ENCODE assay signal across 8 mouse cellular contexts in genomic region chr17:86168231-86168981, GRCm38 (mm10). TPM values are rescaled to one million over a fixed set of nuclear protein-coding genes. Genes with fewer than 3 reads are reported as not detected.
DNase-seq lines count a peak whose midpoint lies in the region; ATAC-seq and TF ChIP-seq lines count a peak whose summit lies in the region.

No protein-coding gene starts in this region.

- peak overlapping the region; percentile 87 for H3K4me3 ChIP-seq in testis, adult 2 months (ENCODE audit: control insufficient read depth, low read depth, low read length)
- peak overlapping the region; percentile 93 for H3K4me3 ChIP-seq in cortical plate, adult 2 months (ENCODE audit: insufficient read depth, low read length)
- H3K4me3 ChIP-seq in intestine, embryonic 16.5 days (ENCODE audit: low read length): peak overlapping the region; percentile 84
- H3K4me3 ChIP-seq in liver, embryonic 13.5 days (replicated peaks): peak overlapping the region; percentile 75
- H3K4me3 ChIP-seq in neural tube, embryonic 12.5 days: peak overlapping the region; percentile 72

- no peak for ATAC-seq in intestine, embryonic 16.5 days
- no peak for ATAC-seq in liver, embryonic 13.5 days (ENCODE audit: low read depth)
- ATAC-seq in neural tube, embryonic 12.5 days (ENCODE audit: low FRiP score, low read depth): no peak

- DNase-seq in testis, postnatal 14 days (ENCODE audit: low spot score): no peak
- DNase-seq in heart, adult 11 months: peak; percentile 96
- no peak for DNase-seq in liver, embryonic 13.5 days
- DNase-seq in thymus, postnatal 14 days: peak; percentile 55

- no peak overlapping the region for H3K27ac ChIP-seq in testis, adult 2 months (ENCODE audit: control insufficient read depth, insufficient read depth, low read depth, low read length)
- peak overlapping the region; percentile 63 for H3K27ac ChIP-seq in cortical plate, adult 2 months (ENCODE audit: insufficient read depth, low read length)
- peak overlapping the region; percentile 99 for H3K27ac ChIP-seq in intestine, embryonic 16.5 days (ENCODE audit: low read length)
- H3K27ac ChIP-seq in liver, embryonic 13.5 days: no peak overlapping the region
- peak overlapping the region; percentile 86; the same call in 1 of the 2 replicates for H3K27ac ChIP-seq in neural tube, embryonic 12.5 days

- H3K4me1 ChIP-seq in testis, adult 2 months (ENCODE audit: control insufficient read depth, insufficient read depth, low read length): peaks cover 23% of the 10 kb centered on the region
- H3K4me1 ChIP-seq in cortical plate, adult 2 months (ENCODE audit: control insufficient read depth, insufficient read depth, low read length): no peaks in the 10 kb centered on the region; the same call in 1 of the 2 replicates
- peaks cover 35% of the 10 kb centered on the region for H3K4me1 ChIP-seq in intestine, embryonic 16.5 days (ENCODE audit: control insufficient read depth, insufficient read depth, low read length)
- H3K4me1 ChIP-seq in liver, embryonic 13.5 days (replicated peaks): peaks cover 45% of the 10 kb centered on the region
- H3K4me1 ChIP-seq in neural tube, embryonic 12.5 days: peaks cover 28% of the 10 kb centered on the region

- TF ChIP-seq CTCF in testis, adult 2 months (IDR thresholded peaks at IDR 0.05; ENCODE audit: control insufficient read depth, insufficient read depth, insufficient replicate concordance, low read depth, low read length): no peak
- TF ChIP-seq CTCF in cortical plate, adult 2 months (IDR thresholded peaks at IDR 0.05; ENCODE audit: extremely low read depth, insufficient read depth, low read length): no peak

- TF ChIP-seq POLR2A in testis, adult 2 months (IDR thresholded peaks at IDR 0.05; ENCODE audit: control insufficient read depth, low read depth, low read length): 0 out of 2 replicates have a peak, but pooled peaks have one; percentile 9
- 0 out of 2 replicates have a peak, but pooled peaks have one; percentile 15 for TF ChIP-seq POLR2A in cortical plate, adult 2 months (IDR thresholded peaks at IDR 0.05; ENCODE audit: extremely low read depth, insufficient read depth, low read length)

- peak overlapping the region; percentile 94 for H3K9ac ChIP-seq in intestine, embryonic 16.5 days (ENCODE audit: low read depth, low read length)
- H3K9ac ChIP-seq in liver, embryonic 13.5 days: peak overlapping the region; percentile 82
- peak overlapping the region; percentile 80 for H3K9ac ChIP-seq in neural tube, embryonic 12.5 days

- H3K27me3 ChIP-seq in testis, adult 2 months (ENCODE audit: control insufficient read depth, insufficient read depth, low read length): 0 out of 2 replicates have a peak, but pooled peaks cover 2% of the 10 kb centered on the region
- no peaks in the 10 kb centered on the region for H3K27me3 ChIP-seq in intestine, embryonic 16.5 days (replicated peaks; ENCODE audit: control insufficient read depth, insufficient read depth, low read length)
- peaks cover 44% of the 10 kb centered on the region for H3K27me3 ChIP-seq in liver, embryonic 13.5 days
- H3K27me3 ChIP-seq in neural tube, embryonic 12.5 days (replicated peaks): 0 out of 2 replicates have a peak, but pooled peaks cover 3% of the 10 kb centered on the region

- under 1% methylated on average over 64 of the region's 64 CpGs for WGBS in intestine, embryonic 16.5 days
- WGBS in liver, embryonic 13.5 days (ENCODE audit: insufficient replicate concordance): under 1% methylated on average over 64 of the region's 64 CpGs
- WGBS in neural tube, embryonic 12.5 days: under 1% methylated on average over 64 of the region's 64 CpGs

- H3K9me3 ChIP-seq in intestine, embryonic 16.5 days (ENCODE audit: control insufficient read depth, low read length): no peaks in the 10 kb centered on the region
- no peaks in the 10 kb centered on the region for H3K9me3 ChIP-seq in liver, embryonic 13.5 days (replicated peaks)
- H3K9me3 ChIP-seq in neural tube, embryonic 12.5 days: no peaks in the 10 kb centered on the region

- no peaks in the 10 kb centered on the region for H3K36me3 ChIP-seq in testis, adult 2 months (ENCODE audit: control insufficient read depth, insufficient read depth, low read length)
- H3K36me3 ChIP-seq in intestine, embryonic 16.5 days (ENCODE audit: control insufficient read depth, insufficient read depth, low read length): no peaks in the 10 kb centered on the region
- no peaks in the 10 kb centered on the region; the same call in 1 of the 2 replicates for H3K36me3 ChIP-seq in liver, embryonic 13.5 days
- peaks cover 5% of the 10 kb centered on the region; the same call in 1 of the 2 replicates for H3K36me3 ChIP-seq in neural tube, embryonic 12.5 days

- peak overlapping the region; percentile 96 for H3K4me2 ChIP-seq in intestine, embryonic 16.5 days (ENCODE audit: low read depth, low read length)
- peak overlapping the region; percentile 96 for H3K4me2 ChIP-seq in liver, embryonic 13.5 days
- peak overlapping the region; percentile 90 for H3K4me2 ChIP-seq in neural tube, embryonic 12.5 days (replicated peaks)

RNA-seq across cellular contexts. Expression of gene Prkce, which starts 0.8 kb away (rescaled TPM):
- 0.90 and 1.2 TPM in 2 replicates for polyA plus RNA-seq in testis, adult 2 months (2012; rRNA removed)
- 83.7 and 94.3 TPM in 2 replicates for polyA plus RNA-seq in cortical plate, adult 2 months (2012; rRNA removed)
- 5.0 TPM in 2 replicates for polyA plus RNA-seq in intestine, embryonic 16.5 days (2015; fragmentation: Nextera tagmentation; extraction: Ambion mirVana)
- 0.80 and 0.90 TPM in 2 replicates for polyA plus RNA-seq in liver, embryonic 13.5 days (2015; fragmentation: Nextera tagmentation; extraction: Ambion mirVana)
- polyA plus RNA-seq in neural tube, embryonic 12.5 days (2016; fragmentation: Nextera tagmentation; extraction: Ambion mirVana): 17.7 and 20.7 TPM in 2 replicates

RNA-seq across cellular contexts. Expression of gene Srbd1, which starts 23.4 kb away (rescaled TPM):
- polyA plus RNA-seq in testis, adult 2 months (2012; rRNA removed): 1.6 and 2.5 TPM in 2 replicates
- polyA plus RNA-seq in cortical plate, adult 2 months (2012; rRNA removed): 6.9 and 7.0 TPM in 2 replicates
- polyA plus RNA-seq in intestine, embryonic 16.5 days (2015; fragmentation: Nextera tagmentation; extraction: Ambion mirVana): 13.2 and 13.3 TPM in 2 replicates
- 9.0 and 12.4 TPM in 2 replicates for polyA plus RNA-seq in liver, embryonic 13.5 days (2015; fragmentation: Nextera tagmentation; extraction: Ambion mirVana)
- 18.3 and 20.0 TPM in 2 replicates for polyA plus RNA-seq in neural tube, embryonic 12.5 days (2016; fragmentation: Nextera tagmentation; extraction: Ambion mirVana)

Comparison
In these comparisons a context has a peak if more than half of its experiments do, and no peak if none do; other contexts are left out.
1. H3K27ac ChIP-seq: peak in cortical plate, adult 2 months (single experiment), intestine, embryonic 16.5 days (single experiment) and neural tube, embryonic 12.5 days (single experiment); none in testis, adult 2 months (single experiment) and liver, embryonic 13.5 days (single experiment).
2. DNase-seq: peak in heart, adult 11 months (single experiment) and thymus, postnatal 14 days (single experiment); none in testis, postnatal 14 days (single experiment) and liver, embryonic 13.5 days (single experiment).
3. Peak in every context shown above with its lines, with median percentiles within 50 percentile points of each other: H3K4me3 ChIP-seq, H3K4me2 ChIP-seq and H3K9ac ChIP-seq.